Mouse (Mus musculus) embryonic fibroblast, embryonic 13.5 days (primary cell): ENCODE measurements around the gene Mpv17.

Experiments
- CTCF ChIP-seq: IDR thresholded peaks from 2 replicates; pipeline ENCODE4 v1.5.1; 2011; ENCODE audit warnings: mild to moderate bottlenecking, control low read depth, low read length, moderate library complexity, borderline replicate concordance; ENCODE audit not compliant: insufficient read depth
- POLR2A ChIP-seq: IDR thresholded peaks from 2 replicates; pipeline ENCODE4 v1.6.1; 2011; ENCODE audit warnings: low read depth, mild to moderate bottlenecking, control low read depth, low read length, moderate library complexity

GRCm38 (mm10) chr5:31116354-31116753, 37.7 kb downstream of the Mpv17 start, which contains the start of gene Trim54:
- TF ChIP-seq CTCF (no peak), POLR2A (no peak)
